Mouse (Mus musculus): ENCODE results near the gene Kif21b. TPM values are rescaled to one million over a fixed set of nuclear protein-coding genes. Genes with fewer than 3 reads are reported as not detected.
A peak's percentile ranks its signal among the peaks of the same experiment; 100 is the strongest.

Kif21b gene
- polyA plus RNA-seq, 1 experiment from 2014 or later: 1.3 TPM

DNA sequence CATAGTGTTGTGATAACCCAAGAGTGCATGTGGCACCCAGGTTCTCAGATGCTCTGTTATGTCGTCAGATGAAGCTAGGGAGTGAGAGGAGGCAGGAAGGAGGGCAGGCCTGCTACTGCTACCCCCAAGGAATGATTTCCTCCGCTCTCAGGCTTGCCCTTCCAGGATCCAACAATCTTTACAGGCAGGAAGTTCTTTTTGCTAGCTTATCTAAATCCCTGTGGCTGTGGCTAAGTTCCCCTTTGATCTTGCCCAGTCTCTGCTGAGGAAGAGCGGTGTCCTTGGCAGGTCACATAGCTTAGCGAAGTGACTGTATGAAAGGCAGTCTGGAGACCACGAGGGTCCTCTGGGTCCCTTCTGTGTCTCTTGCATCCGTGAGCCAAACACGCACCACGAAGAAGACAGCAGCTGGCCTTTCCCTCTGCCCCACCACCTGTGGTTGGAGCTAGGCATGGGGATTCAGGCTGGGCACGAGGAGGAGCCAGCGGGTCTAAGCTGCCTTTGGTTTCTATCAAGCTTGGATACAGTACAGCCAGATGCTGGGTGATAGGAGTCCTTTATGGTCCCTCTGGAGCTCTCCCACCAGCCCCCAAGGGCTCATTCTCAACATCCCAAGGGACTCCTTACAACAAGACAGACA is 7.1 kb downstream of the Kif21b start:
- no peaks in the 10 kb centered on the region for H3K27me3 ChIP-seq (ENCODE audit: control insufficient read depth, insufficient read depth, low read depth, low read length)
- ATAC-seq (ENCODE audit: low read depth): no peak
- H3K4me3 ChIP-seq (ENCODE audit: low read depth, low read length): no peak overlapping the region
- H3K36me3 ChIP-seq (ENCODE audit: control insufficient read depth, insufficient read depth): no peaks in the 10 kb centered on the region
- WGBS (ENCODE audit: insufficient replicate concordance): 36% methylated on average over 10 of the region's 10 CpGs
- H3K4me2 ChIP-seq (ENCODE audit: low read depth, low read length): no peak overlapping the region
- H3K9ac ChIP-seq (ENCODE audit: low read depth, low read length): no peak overlapping the region
- H3K4me1 ChIP-seq (ENCODE audit: control insufficient read depth, low read depth, low read length): peaks cover 66% of the 10 kb centered on the region
- no peaks in the 10 kb centered on the region for H3K9me3 ChIP-seq (replicated peaks; ENCODE audit: control insufficient read depth, low read length)
- H3K27ac ChIP-seq (ENCODE audit: low read length): peak overlapping the region; percentile 48; the same call in 1 of the 2 replicates

DNA sequence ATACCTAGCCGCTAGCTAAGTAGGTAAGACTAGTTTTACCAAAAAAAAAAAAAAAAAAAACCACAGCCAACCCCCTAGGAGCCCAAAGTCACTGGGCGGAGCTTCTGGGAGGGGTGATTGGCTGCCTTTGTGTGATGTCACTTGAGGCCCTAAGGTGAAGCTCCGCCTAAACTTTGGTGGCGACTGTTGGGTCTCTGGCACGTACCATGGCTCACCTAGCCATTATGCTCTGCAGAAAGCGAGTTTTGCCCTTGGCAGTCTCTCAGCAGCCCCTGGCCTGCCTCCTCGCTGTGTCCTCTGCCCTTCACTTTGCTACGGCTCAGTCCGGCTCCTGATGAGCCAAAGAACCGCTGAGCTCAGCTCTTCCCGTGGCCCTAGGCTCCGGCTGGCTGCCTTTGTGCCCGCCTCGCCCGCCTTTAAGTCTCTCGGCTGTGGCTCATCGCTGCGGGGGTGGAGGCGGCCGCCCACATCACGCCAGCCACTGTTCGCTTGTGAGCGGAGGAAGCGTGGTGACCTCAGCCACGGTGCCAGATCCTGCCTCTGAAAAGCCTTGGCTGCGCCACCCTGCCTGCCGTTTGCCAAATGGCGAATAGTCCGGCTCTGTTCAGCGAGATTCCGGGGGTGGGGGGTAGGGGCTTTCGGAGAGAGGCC is 8.9 kb downstream of the Kif21b start:
- peak; percentile 87 for ATAC-seq (ENCODE audit: low read depth)
- H3K4me1 ChIP-seq (ENCODE audit: control insufficient read depth, low read depth, low read length): peaks cover 53% of the 10 kb centered on the region
- H3K36me3 ChIP-seq (ENCODE audit: control insufficient read depth, insufficient read depth): no peaks in the 10 kb centered on the region
- WGBS (ENCODE audit: insufficient replicate concordance): under 1% methylated on average over 32 of the region's 32 CpGs
- peak overlapping the region; percentile 77 for H3K4me3 ChIP-seq (ENCODE audit: low read depth, low read length)
- H3K27ac ChIP-seq (ENCODE audit: low read length): peak overlapping the region; percentile 93
- peak overlapping the region; percentile 96 for H3K4me2 ChIP-seq (ENCODE audit: low read depth, low read length)
- H3K9ac ChIP-seq (ENCODE audit: low read depth, low read length): peak overlapping the region; percentile 88
- no peaks in the 10 kb centered on the region for H3K9me3 ChIP-seq (replicated peaks; ENCODE audit: control insufficient read depth, low read length)
- no peaks in the 10 kb centered on the region for H3K27me3 ChIP-seq (ENCODE audit: control insufficient read depth, insufficient read depth, low read depth, low read length)

- Histone ChIP-seq H3K9ac (ENCODE audit: low read depth, low read length) (no peak overlapping the region), H3K27ac (ENCODE audit: low read length) (no peak overlapping the region), H3K4me3 (ENCODE audit: low read depth, low read length) (no peak overlapping the region), H3K9me3 (replicated peaks; ENCODE audit: control insufficient read depth, low read length) (no peaks in the 10 kb centered on the region), H3K4me2 (ENCODE audit: low read depth, low read length) (0 out of 2 replicates have a peak overlapping the region, but pooled peaks have one; percentile 96), H3K27me3 (ENCODE audit: control insufficient read depth, insufficient read depth, low read depth, low read length) (no peaks in the 10 kb centered on the region), H3K36me3 (ENCODE audit: control insufficient read depth, insufficient read depth) (no peaks in the 10 kb centered on the region), H3K4me1 (ENCODE audit: control insufficient read depth, low read depth, low read length) (peaks cover 48% of the 10 kb centered on the region)
- no peak for ATAC-seq (ENCODE audit: low read depth)
- 54% methylated on average over 11 of the region's 11 CpGs for WGBS (ENCODE audit: insufficient replicate concordance)
These were observed 10.2 kb downstream of the Kif21b start for GRCm38 (mm10) chr1:136141176-136141950.

- Histone ChIP-seq H3K4me3 (ENCODE audit: low read depth, low read length) (no peak overlapping the region), H3K27me3 (ENCODE audit: control insufficient read depth, insufficient read depth, low read depth, low read length) (no peaks in the 10 kb centered on the region), H3K9ac (ENCODE audit: low read depth, low read length) (no peak overlapping the region), H3K4me2 (ENCODE audit: low read depth, low read length) (no peak overlapping the region), H3K4me1 (ENCODE audit: control insufficient read depth, low read depth, low read length) (peaks cover 43% of the 10 kb centered on the region), H3K36me3 (ENCODE audit: control insufficient read depth, insufficient read depth) (no peaks in the 10 kb centered on the region), H3K9me3 (replicated peaks; ENCODE audit: control insufficient read depth, low read length) (no peaks in the 10 kb centered on the region), H3K27ac (ENCODE audit: low read length) (0 out of 2 replicates have a peak overlapping the region, but pooled peaks have one; percentile 17)
- no peak for ATAC-seq (ENCODE audit: low read depth)
- WGBS (ENCODE audit: insufficient replicate concordance): 64% methylated on average over 6 of the region's 6 CpGs
These were observed 11.1 kb downstream of the Kif21b start for GRCm38 (mm10) chr1:136142336-136142735.

- Histone ChIP-seq H3K27ac (ENCODE audit: low read length) (no peak overlapping the region), H3K36me3 (ENCODE audit: control insufficient read depth, insufficient read depth) (no peaks in the 10 kb centered on the region), H3K4me1 (ENCODE audit: control insufficient read depth, low read depth, low read length) (peaks cover 32% of the 10 kb centered on the region), H3K9me3 (replicated peaks; ENCODE audit: control insufficient read depth, low read length) (no peaks in the 10 kb centered on the region), H3K9ac (ENCODE audit: low read depth, low read length) (no peak overlapping the region), H3K27me3 (ENCODE audit: control insufficient read depth, insufficient read depth, low read depth, low read length) (no peaks in the 10 kb centered on the region), H3K4me3 (ENCODE audit: low read depth, low read length) (no peak overlapping the region), H3K4me2 (ENCODE audit: low read depth, low read length) (no peak overlapping the region)
- WGBS (ENCODE audit: insufficient replicate concordance): 70% methylated on average over 10 of the region's 10 CpGs
- no peak for ATAC-seq (ENCODE audit: low read depth)
These were observed 12.3 kb downstream of the Kif21b start for GRCm38 (mm10) chr1:136143514-136143913.

DNA sequence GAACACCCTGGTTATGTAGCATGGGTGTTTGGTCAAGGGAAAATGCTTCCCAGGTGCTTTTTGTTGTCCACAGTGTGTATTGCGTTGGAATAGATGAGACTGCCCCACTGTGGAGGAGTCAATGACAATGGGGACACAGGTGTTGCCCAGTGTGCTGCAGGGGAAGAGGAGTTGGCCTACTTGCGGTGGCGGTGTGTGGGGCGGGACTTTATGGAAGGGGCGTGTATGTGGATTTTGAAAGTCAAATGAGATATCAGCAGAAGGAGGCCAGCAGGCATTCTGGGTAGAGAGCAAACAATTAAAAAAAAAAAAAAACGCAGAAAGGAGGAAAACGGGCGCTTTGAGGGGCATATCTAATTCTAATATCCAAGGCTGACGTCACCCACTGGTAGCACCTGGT is 18.5 kb downstream of the Kif21b start:
- no peak overlapping the region for H3K27ac ChIP-seq (ENCODE audit: low read length)
- no peaks in the 10 kb centered on the region for H3K27me3 ChIP-seq (ENCODE audit: control insufficient read depth, insufficient read depth, low read depth, low read length)
- no peak for ATAC-seq (ENCODE audit: low read depth)
- H3K4me1 ChIP-seq (ENCODE audit: control insufficient read depth, low read depth, low read length): peaks cover 6% of the 10 kb centered on the region
- no peak overlapping the region for H3K4me2 ChIP-seq (ENCODE audit: low read depth, low read length)
- no peak overlapping the region for H3K4me3 ChIP-seq (ENCODE audit: low read depth, low read length)
- H3K36me3 ChIP-seq (ENCODE audit: control insufficient read depth, insufficient read depth): no peaks in the 10 kb centered on the region
- WGBS (ENCODE audit: insufficient replicate concordance): 79% methylated on average over 9 of the region's 9 CpGs
- H3K9me3 ChIP-seq (replicated peaks; ENCODE audit: control insufficient read depth, low read length): no peaks in the 10 kb centered on the region
- no peak overlapping the region for H3K9ac ChIP-seq (ENCODE audit: low read depth, low read length)

DNA sequence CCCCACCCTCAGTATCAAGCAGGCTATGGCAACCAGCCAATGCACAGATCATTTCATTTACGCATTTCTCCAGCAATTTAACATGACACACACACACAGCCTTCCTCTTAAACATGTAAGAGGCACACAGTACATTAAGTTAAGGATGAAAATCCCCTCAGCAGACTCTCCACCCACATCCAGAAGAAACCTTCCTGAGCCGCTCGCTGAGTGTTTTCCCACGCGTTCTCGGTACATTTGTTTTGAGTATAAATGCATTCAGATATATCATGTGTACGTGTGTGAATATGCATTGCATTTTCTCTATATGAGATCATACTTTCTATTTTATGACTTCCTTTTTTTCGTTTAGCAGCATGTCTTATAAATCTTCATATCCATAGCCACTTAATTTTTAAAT is 20.2 kb downstream of the Kif21b start:
- no peaks in the 10 kb centered on the region for H3K9me3 ChIP-seq (replicated peaks; ENCODE audit: control insufficient read depth, low read length)
- H3K27me3 ChIP-seq (ENCODE audit: control insufficient read depth, insufficient read depth, low read depth, low read length): no peaks in the 10 kb centered on the region
- peaks cover 5% of the 10 kb centered on the region for H3K4me1 ChIP-seq (ENCODE audit: control insufficient read depth, low read depth, low read length)
- no peak for ATAC-seq (ENCODE audit: low read depth)
- H3K4me3 ChIP-seq (ENCODE audit: low read depth, low read length): no peak overlapping the region
- 79% methylated on average over 8 of the region's 8 CpGs for WGBS (ENCODE audit: insufficient replicate concordance)
- H3K9ac ChIP-seq (ENCODE audit: low read depth, low read length): no peak overlapping the region
- H3K4me2 ChIP-seq (ENCODE audit: low read depth, low read length): no peak overlapping the region
- H3K36me3 ChIP-seq (ENCODE audit: control insufficient read depth, insufficient read depth): no peaks in the 10 kb centered on the region
- no peak overlapping the region for H3K27ac ChIP-seq (ENCODE audit: low read length)

GRCm38 (mm10) chr1:136156304-136156703 is 25.1 kb downstream of the Kif21b start:
- H3K4me1 ChIP-seq (ENCODE audit: control insufficient read depth, low read depth, low read length): no peaks in the 10 kb centered on the region
- no peaks in the 10 kb centered on the region for H3K36me3 ChIP-seq (ENCODE audit: control insufficient read depth, insufficient read depth)
- no peak overlapping the region for H3K4me2 ChIP-seq (ENCODE audit: low read depth, low read length)
- H3K4me3 ChIP-seq (ENCODE audit: low read depth, low read length): no peak overlapping the region
- WGBS (ENCODE audit: insufficient replicate concordance): 84% methylated on average over 4 of the region's 4 CpGs
- no peak for ATAC-seq (ENCODE audit: low read depth)
- H3K27ac ChIP-seq (ENCODE audit: low read length): no peak overlapping the region
- no peaks in the 10 kb centered on the region for H3K27me3 ChIP-seq (ENCODE audit: control insufficient read depth, insufficient read depth, low read depth, low read length)
- no peak overlapping the region for H3K9ac ChIP-seq (ENCODE audit: low read depth, low read length)
- no peaks in the 10 kb centered on the region for H3K9me3 ChIP-seq (replicated peaks; ENCODE audit: control insufficient read depth, low read length)

DNA sequence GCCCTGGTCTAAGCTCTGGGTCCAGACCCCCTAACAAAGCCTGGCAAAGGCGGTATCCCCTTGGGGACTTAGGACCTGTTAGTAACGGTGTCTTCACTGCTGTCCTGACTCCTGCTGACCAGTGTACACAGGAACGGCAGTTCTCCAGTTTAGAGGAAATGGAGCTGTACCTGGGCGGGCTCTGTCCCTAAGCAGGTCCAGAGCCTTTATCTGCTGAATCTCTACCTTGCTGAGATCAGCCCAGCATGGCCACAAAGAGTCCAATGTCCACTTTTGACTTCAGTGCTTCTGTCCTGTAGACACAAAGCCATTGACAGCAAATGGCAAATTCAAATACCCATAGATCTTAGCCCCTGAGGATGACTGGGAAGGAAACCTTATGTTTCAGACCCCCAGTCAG is 25.8 kb downstream of the Kif21b start:
- Histone ChIP-seq H3K36me3 (ENCODE audit: control insufficient read depth, insufficient read depth) (no peaks in the 10 kb centered on the region), H3K27me3 (ENCODE audit: control insufficient read depth, insufficient read depth, low read depth, low read length) (no peaks in the 10 kb centered on the region), H3K27ac (ENCODE audit: low read length) (no peak overlapping the region), H3K9me3 (replicated peaks; ENCODE audit: control insufficient read depth, low read length) (no peaks in the 10 kb centered on the region), H3K4me1 (ENCODE audit: control insufficient read depth, low read depth, low read length) (no peaks in the 10 kb centered on the region), H3K4me3 (ENCODE audit: low read depth, low read length) (no peak overlapping the region), H3K9ac (ENCODE audit: low read depth, low read length) (no peak overlapping the region), H3K4me2 (ENCODE audit: low read depth, low read length) (no peak overlapping the region)
- WGBS (ENCODE audit: insufficient replicate concordance): 70% methylated on average over 4 of the region's 4 CpGs
- ATAC-seq (ENCODE audit: low read depth): no peak

Data from liver, embryonic 16.5 days (tissue).